Mouse (Mus musculus): ENCODE results near the gene Habp4.
A peak's percentile ranks its signal among the peaks of the same experiment; 100 is the strongest.

The Habp4 gene

GRCm38 (mm10) chr13:64186516-64186915, 24.9 kb downstream of the Habp4 start:
- Histone ChIP-seq H3K36me3 (ENCODE audit: control insufficient read depth, insufficient read depth, low read length, poor library complexity, severe bottlenecking) (no peaks in the 10 kb centered on the region), H3K27me3 (ENCODE audit: control insufficient read depth, insufficient read depth, low read length, poor library complexity, severe bottlenecking) (no peaks in the 10 kb centered on the region)
- no peak for DNase-seq (ENCODE audit: low read depth, low spot score)

GRCm38 (mm10) chr13:64187065-64187464, 25.4 kb downstream of the Habp4 start:
- no peaks in the 10 kb centered on the region for H3K36me3 ChIP-seq (ENCODE audit: control insufficient read depth, insufficient read depth, low read length, poor library complexity, severe bottlenecking)
- DNase-seq (ENCODE audit: low read depth, low spot score): peak; percentile 4
- H3K27me3 ChIP-seq (ENCODE audit: control insufficient read depth, insufficient read depth, low read length, poor library complexity, severe bottlenecking): no peaks in the 10 kb centered on the region

- Histone ChIP-seq H3K36me3 (ENCODE audit: control insufficient read depth, insufficient read depth, low read length, poor library complexity, severe bottlenecking) (no peaks in the 10 kb centered on the region), H3K27me3 (ENCODE audit: control insufficient read depth, insufficient read depth, low read length, poor library complexity, severe bottlenecking) (no peaks in the 10 kb centered on the region)
- no peak for DNase-seq (ENCODE audit: low read depth, low spot score)
Observed at GRCm38 (mm10) chr13:64197899-64198298, 36.3 kb downstream of the Habp4 start.

- no peaks in the 10 kb centered on the region for H3K27me3 ChIP-seq (ENCODE audit: control insufficient read depth, insufficient read depth, low read length, poor library complexity, severe bottlenecking)
- no peak for DNase-seq (ENCODE audit: low read depth, low spot score)
- H3K36me3 ChIP-seq (ENCODE audit: control insufficient read depth, insufficient read depth, low read length, poor library complexity, severe bottlenecking): no peaks in the 10 kb centered on the region
Observed at GRCm38 (mm10) chr13:64198310-64198709, 36.7 kb downstream of the Habp4 start.

GRCm38 (mm10) chr13:64200911-64201310, 39.3 kb downstream of the Habp4 start:
- no peak for DNase-seq (ENCODE audit: low read depth, low spot score)
- H3K36me3 ChIP-seq (ENCODE audit: control insufficient read depth, insufficient read depth, low read length, poor library complexity, severe bottlenecking): no peaks in the 10 kb centered on the region
- no peaks in the 10 kb centered on the region for H3K27me3 ChIP-seq (ENCODE audit: control insufficient read depth, insufficient read depth, low read length, poor library complexity, severe bottlenecking)

GRCm38 (mm10) chr13:64204726-64205125, 43.1 kb downstream of the Habp4 start:
- Histone ChIP-seq H3K27me3 (ENCODE audit: control insufficient read depth, insufficient read depth, low read length, poor library complexity, severe bottlenecking) (no peaks in the 10 kb centered on the region), H3K36me3 (ENCODE audit: control insufficient read depth, insufficient read depth, low read length, poor library complexity, severe bottlenecking) (no peaks in the 10 kb centered on the region)
- peak; percentile 57 for DNase-seq (ENCODE audit: low read depth, low spot score)

- Histone ChIP-seq H3K27me3 (ENCODE audit: control insufficient read depth, insufficient read depth, low read length, poor library complexity, severe bottlenecking) (no peaks in the 10 kb centered on the region), H3K36me3 (ENCODE audit: control insufficient read depth, insufficient read depth, low read length, poor library complexity, severe bottlenecking) (no peaks in the 10 kb centered on the region)
- DNase-seq (ENCODE audit: low read depth, low spot score): no peak
Observed at GRCm38 (mm10) chr13:64205186-64205585, 43.6 kb downstream of the Habp4 start.

- H3K27me3 ChIP-seq (ENCODE audit: control insufficient read depth, insufficient read depth, low read length, poor library complexity, severe bottlenecking): no peaks in the 10 kb centered on the region
- no peak for DNase-seq (ENCODE audit: low read depth, low spot score)
- H3K36me3 ChIP-seq (ENCODE audit: control insufficient read depth, insufficient read depth, low read length, poor library complexity, severe bottlenecking): no peaks in the 10 kb centered on the region
Observed at GRCm38 (mm10) chr13:64208146-64208545, 46.5 kb downstream of the Habp4 start.

- Histone ChIP-seq H3K27me3 (ENCODE audit: control insufficient read depth, insufficient read depth, low read length, poor library complexity, severe bottlenecking) (no peaks in the 10 kb centered on the region), H3K36me3 (ENCODE audit: control insufficient read depth, insufficient read depth, low read length, poor library complexity, severe bottlenecking) (no peaks in the 10 kb centered on the region)
- no peak for DNase-seq (ENCODE audit: low read depth, low spot score)
Observed at GRCm38 (mm10) chr13:64211995-64212603, 50.5 kb downstream of the Habp4 start.

GRCm38 (mm10) chr13:64214891-64215290, 53.3 kb downstream of the Habp4 start:
- H3K36me3 ChIP-seq (ENCODE audit: control insufficient read depth, insufficient read depth, low read length, poor library complexity, severe bottlenecking): no peaks in the 10 kb centered on the region
- no peaks in the 10 kb centered on the region for H3K27me3 ChIP-seq (ENCODE audit: control insufficient read depth, insufficient read depth, low read length, poor library complexity, severe bottlenecking)
- DNase-seq (ENCODE audit: low read depth, low spot score): no peak

- DNase-seq (ENCODE audit: low read depth, low spot score): no peak
- H3K27me3 ChIP-seq (ENCODE audit: control insufficient read depth, insufficient read depth, low read length, poor library complexity, severe bottlenecking): no peaks in the 10 kb centered on the region; the same call in 1 of the 2 replicates
- no peaks in the 10 kb centered on the region for H3K36me3 ChIP-seq (ENCODE audit: control insufficient read depth, insufficient read depth, low read length, poor library complexity, severe bottlenecking)
Observed at GRCm38 (mm10) chr13:64225738-64226137, 64.1 kb downstream of the Habp4 start.

GRCm38 (mm10) chr13:64226725-64227124, 65.1 kb downstream of the Habp4 start:
- DNase-seq (ENCODE audit: low read depth, low spot score): no peak
- H3K36me3 ChIP-seq (ENCODE audit: control insufficient read depth, insufficient read depth, low read length, poor library complexity, severe bottlenecking): no peaks in the 10 kb centered on the region
- H3K27me3 ChIP-seq (ENCODE audit: control insufficient read depth, insufficient read depth, low read length, poor library complexity, severe bottlenecking): no peaks in the 10 kb centered on the region; the same call in 1 of the 2 replicates

- DNase-seq (ENCODE audit: low read depth, low spot score): no peak
- Histone ChIP-seq H3K27me3 (ENCODE audit: control insufficient read depth, insufficient read depth, low read length, poor library complexity, severe bottlenecking) (no peaks in the 10 kb centered on the region), H3K36me3 (ENCODE audit: control insufficient read depth, insufficient read depth, low read length, poor library complexity, severe bottlenecking) (no peaks in the 10 kb centered on the region)
Observed at GRCm38 (mm10) chr13:64233139-64233538, 71.5 kb downstream of the Habp4 start.

- Histone ChIP-seq H3K27me3 (ENCODE audit: control insufficient read depth, insufficient read depth, low read length, poor library complexity, severe bottlenecking) (no peaks in the 10 kb centered on the region), H3K36me3 (ENCODE audit: control insufficient read depth, insufficient read depth, low read length, poor library complexity, severe bottlenecking) (no peaks in the 10 kb centered on the region)
- DNase-seq (ENCODE audit: low read depth, low spot score): no peak
Observed at GRCm38 (mm10) chr13:64235062-64235715, 73.6 kb downstream of the Habp4 start.

- H3K27me3 ChIP-seq (ENCODE audit: control insufficient read depth, insufficient read depth, low read length, poor library complexity, severe bottlenecking): no peaks in the 10 kb centered on the region
- no peaks in the 10 kb centered on the region for H3K36me3 ChIP-seq (ENCODE audit: control insufficient read depth, insufficient read depth, low read length, poor library complexity, severe bottlenecking)
- DNase-seq (ENCODE audit: low read depth, low spot score): no peak
Observed at GRCm38 (mm10) chr13:64235777-64236176, 74.2 kb downstream of the Habp4 start.

Data from splenic B cell, adult 2 months (primary cell).